Mouse (Mus musculus) urinary bladder, adult 2 months (tissue): ENCODE data around the gene Lsm4. TPM values are rescaled to one million over a fixed set of nuclear protein-coding genes. Genes with fewer than 3 reads are reported as not detected.

Experiments used
- DNase-seq: peaks from one replicate; pipeline ENCODE4 v3.0.0; 2022; ENCODE audit warnings: low spot score
- polyA plus RNA-seq: library from polyadenylated mRNA; depleted of rRNA; stranded (reverse); fragments of >200 nt; gene quantifications from 2 replicates; pipeline ENCODE4 v1.2.3, GENCODE M21; 2012

Lsm4 gene
- polyA plus RNA-seq, 1 experiment: 99.4 TPM

GRCm38 (mm10) chr8:70649324-70649723, 23.7 kb upstream of the Lsm4 start:
- no peak for DNase-seq

- DNase-seq: no peak
Measured at GRCm38 (mm10) chr8:70650351-70650750, 22.7 kb upstream of the Lsm4 start.

GRCm38 (mm10) chr8:70653226-70653625, 19.8 kb upstream of the Lsm4 start:
- no peak for DNase-seq

GRCm38 (mm10) chr8:70654121-70654520, 18.9 kb upstream of the Lsm4 start:
- DNase-seq: no peak

- DNase-seq: no peak
Measured at GRCm38 (mm10) chr8:70655469-70655868, 17.6 kb upstream of the Lsm4 start.

GRCm38 (mm10) chr8:70656193-70656790, 16.8 kb upstream of the Lsm4 start:
- DNase-seq: no peak

GRCm38 (mm10) chr8:70657214-70657613, 15.8 kb upstream of the Lsm4 start:
- DNase-seq: no peak

GRCm38 (mm10) chr8:70657739-70658138, 15.3 kb upstream of the Lsm4 start:
- no peak for DNase-seq

- DNase-seq: no peak
Measured at GRCm38 (mm10) chr8:70658897-70659603, 14.0 kb upstream of the Lsm4 start.

GRCm38 (mm10) chr8:70659604-70660272, 13.3 kb upstream of the Lsm4 start:
- peak; percentile 85 for DNase-seq

- DNase-seq: no peak
Measured at GRCm38 (mm10) chr8:70660273-70660725, 12.7 kb upstream of the Lsm4 start, which contains the start of gene Pgpep1. Gene Pgpep1, minus strand, starts transcription at chr8:70660388.

- no peak for DNase-seq
Measured at GRCm38 (mm10) chr8:70663691-70664090, 9.4 kb upstream of the Lsm4 start.

- DNase-seq: no peak
Measured at GRCm38 (mm10) chr8:70664631-70665030, 8.4 kb upstream of the Lsm4 start.

- DNase-seq: no peak
Measured at GRCm38 (mm10) chr8:70665599-70665998, 7.4 kb upstream of the Lsm4 start.

- DNase-seq: no peak
Measured at GRCm38 (mm10) chr8:70667071-70667470, 6.0 kb upstream of the Lsm4 start.

- DNase-seq: no peak
Measured at GRCm38 (mm10) chr8:70671615-70672324, 1.3 kb upstream of the Lsm4 start.

GRCm38 (mm10) chr8:70672325-70673078, 546 bp upstream of the Lsm4 start:
- no peak for DNase-seq

GRCm38 (mm10) chr8:70674109-70674508, 1.1 kb downstream of the Lsm4 start:
- no peak for DNase-seq

- DNase-seq: no peak
Measured at GRCm38 (mm10) chr8:70674716-70675115, 1.7 kb downstream of the Lsm4 start.

- no peak for DNase-seq
Measured at GRCm38 (mm10) chr8:70675336-70675735, 2.3 kb downstream of the Lsm4 start.

GRCm38 (mm10) chr8:70677451-70678080, 4.5 kb downstream of the Lsm4 start:
- DNase-seq: no peak
